Mouse (Mus musculus) forebrain, embryonic 11.5 days (tissue): ENCODE measurements around the gene Fbxl18. TPM values are rescaled to one million over a fixed set of nuclear protein-coding genes. Genes with fewer than 3 reads are reported as not detected.
"Not testable (repeated sequence)": the region's sequence is repeated elsewhere in the genome, so short reads cannot be mapped to it uniquely, and the experiment has no call there.

Experiments used
- ATAC-seq: fragments of 200-750 bp; cut with Nextera tagmentation; replicated peaks from 2 replicates; pipeline ENCODE4 v1.8.0; 2017; ENCODE audit warnings: moderate TSS enrichment; ENCODE audit not compliant: low FRiP score
- DNase-seq: peaks from one replicate; pipeline ENCODE4 v3.0.0-alpha.2; 2017; ENCODE audit warnings: low spot score
- H3K27ac ChIP-seq: fragments of 300-500 bp; sonication (generic); 2 replicates; pipeline ENCODE4 v1.5.1; 2014; ENCODE audit warnings: low read depth, low read length
- H3K27me3 ChIP-seq: fragments of 300-500 bp; sonication (generic); 2 replicates; pipeline ENCODE4 v1.6.1; 2014; ENCODE audit warnings: mild to moderate bottlenecking, low read length, mixed read lengths; ENCODE audit not compliant: control insufficient read depth, insufficient read depth
- H3K36me3 ChIP-seq: fragments of 300-500 bp; sonication (generic); 2 replicates; pipeline ENCODE4 v1.6.1; 2014; ENCODE audit warnings: mild to moderate bottlenecking, low read length, moderate library complexity, mixed read lengths; ENCODE audit not compliant: control insufficient read depth, insufficient read depth
- H3K4me1 ChIP-seq: fragments of 300-500 bp; sonication (generic); replicated peaks from 2 replicates; pipeline ENCODE4 v1.6.1; 2014; ENCODE audit warnings: low read length, mixed read lengths; ENCODE audit not compliant: control insufficient read depth, insufficient read depth
- H3K4me2 ChIP-seq: fragments of 300-500 bp; sonication (generic); 2 replicates; pipeline ENCODE4 v1.6.1; 2014; ENCODE audit warnings: low read depth, mild to moderate bottlenecking, low read length, moderate library complexity, mixed read lengths; ENCODE audit not compliant: severe bottlenecking
- H3K4me3 ChIP-seq: fragments of 300-500 bp; sonication (generic); 2 replicates; pipeline ENCODE4 v1.5.1; 2014; ENCODE audit warnings: low read depth, low read length
- H3K9ac ChIP-seq: fragments of 300-500 bp; sonication (generic); 2 replicates; pipeline ENCODE4 v1.6.1; 2014; ENCODE audit warnings: low read length
- H3K9me3 ChIP-seq: fragments of 300-500 bp; sonication (generic); 2 replicates; pipeline ENCODE4 v1.6.1; 2016; ENCODE audit warnings: low read length, mixed read lengths; ENCODE audit not compliant: control insufficient read depth
- WGBS: fragments of 180-500 bp; shearing (Covaris S2); extraction: QIAGEN DNeasy Blood & Tissue Kit; methylation state at CpG from one replicate; pipeline ENCODE4 v1.1.7; 2014; 5-methylcytosine and 5-hydroxymethylcytosine counted together
- polyA plus RNA-seq: library from polyadenylated mRNA; unstranded; fragments of >200 nt; fragmentation: Nextera tagmentation; extraction: Ambion mirVana; gene quantifications from 2 replicates; pipeline ENCODE4 v1.2.1, GENCODE M21; 2014

Gene Fbxl18
- polyA plus RNA-seq, 1 experiment from 2014 or later = 15.4 TPM

DNA sequence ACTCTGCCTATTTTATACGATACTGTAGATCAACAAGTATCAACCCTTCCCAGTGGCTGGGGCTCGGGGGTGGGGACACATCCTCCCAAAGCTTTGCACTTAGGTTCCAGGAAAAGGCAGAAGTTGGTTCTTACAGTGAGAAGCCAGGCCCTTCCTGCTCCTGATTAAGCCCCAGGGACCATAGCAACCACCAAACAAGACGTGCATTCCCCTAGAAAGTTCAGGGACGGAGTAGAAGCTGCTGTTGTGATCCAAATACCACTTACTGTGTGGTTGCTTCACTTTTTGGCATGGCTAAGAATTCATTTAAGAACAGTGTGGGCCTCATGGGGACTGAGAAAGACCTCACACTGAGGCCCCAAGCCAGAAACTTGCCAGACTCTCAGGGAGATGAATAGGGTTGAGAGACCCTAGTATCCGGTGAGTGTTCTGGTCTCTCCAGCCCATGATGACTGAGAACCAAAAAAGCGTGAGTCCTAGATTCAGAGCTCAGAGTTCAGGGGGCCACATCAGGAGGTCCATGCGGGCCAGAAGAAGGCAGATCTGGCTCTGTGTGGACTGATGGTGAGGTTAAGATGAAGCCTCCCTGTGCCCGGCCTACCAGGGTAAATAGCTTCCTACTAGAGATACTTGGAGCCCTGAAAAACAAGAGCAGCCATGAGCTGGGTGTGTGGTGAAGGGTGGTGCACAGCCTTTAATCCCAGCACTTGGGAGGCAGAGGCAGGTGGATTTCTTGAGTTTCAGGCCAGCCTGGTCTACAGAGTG is 53.7 kb downstream of the Fbxl18 start:
- H3K4me2 ChIP-seq = no peak overlapping the region
- H3K27ac ChIP-seq = no peak overlapping the region
- ATAC-seq (no peak), DNase-seq (no peak)
- H3K4me1 ChIP-seq = no peaks in the 10 kb centered on the region; the same call in 1 of the 2 replicates
- H3K9me3 ChIP-seq = no peaks in the 10 kb centered on the region
- no peak overlapping the region for H3K9ac ChIP-seq
- 83% methylated on average over 8 of the region's 8 CpGs for WGBS
- H3K27me3 ChIP-seq = no peaks in the 10 kb centered on the region
- H3K4me3 ChIP-seq = no peak overlapping the region
- H3K36me3 ChIP-seq = no peaks in the 10 kb centered on the region

DNA sequence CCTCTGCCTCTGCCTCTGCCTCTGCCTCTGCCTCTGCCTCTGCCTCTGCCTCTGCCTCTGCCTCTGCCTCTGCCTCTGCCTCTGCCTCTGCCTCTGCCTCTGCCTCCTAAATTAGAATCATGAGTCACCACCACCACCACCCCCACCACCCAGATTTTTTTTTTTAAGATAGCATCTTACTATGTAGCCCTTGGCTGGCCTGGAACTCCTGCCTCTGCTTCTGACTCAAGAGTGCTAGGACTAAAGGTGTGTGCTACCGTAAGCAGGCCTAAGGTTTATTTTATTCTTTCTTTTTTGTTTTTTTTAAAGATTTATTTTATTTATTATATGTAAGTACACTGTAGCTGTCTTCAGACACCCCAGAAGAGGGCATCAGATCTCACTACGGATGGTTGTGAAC is 57.8 kb downstream of the Fbxl18 start:
- not testable (repeated sequence) for H3K4me1 ChIP-seq, H3K27ac ChIP-seq, H3K4me2 ChIP-seq, ATAC-seq, H3K36me3 ChIP-seq, H3K9ac ChIP-seq, H3K9me3 ChIP-seq, DNase-seq, H3K4me3 ChIP-seq, H3K27me3 ChIP-seq
- 92% methylated on average over 2 of the region's 2 CpGs for WGBS

GRCm38 (mm10) chr5:142836891-142837290 is 58.3 kb downstream of the Fbxl18 start:
- DNase-seq (no peak), ATAC-seq (no peak)
- Histone ChIP-seq H3K9ac (no peak overlapping the region), H3K9me3 (no peaks in the 10 kb centered on the region), H3K36me3 (no peaks in the 10 kb centered on the region), H3K27me3 (no peaks in the 10 kb centered on the region), H3K27ac (no peak overlapping the region), H3K4me3 (no peak overlapping the region), H3K4me1 (no peaks in the 10 kb centered on the region; the same call in 1 of the 2 replicates), H3K4me2 (no peak overlapping the region)
- 76% methylated on average over 6 of the region's 6 CpGs for WGBS

DNA sequence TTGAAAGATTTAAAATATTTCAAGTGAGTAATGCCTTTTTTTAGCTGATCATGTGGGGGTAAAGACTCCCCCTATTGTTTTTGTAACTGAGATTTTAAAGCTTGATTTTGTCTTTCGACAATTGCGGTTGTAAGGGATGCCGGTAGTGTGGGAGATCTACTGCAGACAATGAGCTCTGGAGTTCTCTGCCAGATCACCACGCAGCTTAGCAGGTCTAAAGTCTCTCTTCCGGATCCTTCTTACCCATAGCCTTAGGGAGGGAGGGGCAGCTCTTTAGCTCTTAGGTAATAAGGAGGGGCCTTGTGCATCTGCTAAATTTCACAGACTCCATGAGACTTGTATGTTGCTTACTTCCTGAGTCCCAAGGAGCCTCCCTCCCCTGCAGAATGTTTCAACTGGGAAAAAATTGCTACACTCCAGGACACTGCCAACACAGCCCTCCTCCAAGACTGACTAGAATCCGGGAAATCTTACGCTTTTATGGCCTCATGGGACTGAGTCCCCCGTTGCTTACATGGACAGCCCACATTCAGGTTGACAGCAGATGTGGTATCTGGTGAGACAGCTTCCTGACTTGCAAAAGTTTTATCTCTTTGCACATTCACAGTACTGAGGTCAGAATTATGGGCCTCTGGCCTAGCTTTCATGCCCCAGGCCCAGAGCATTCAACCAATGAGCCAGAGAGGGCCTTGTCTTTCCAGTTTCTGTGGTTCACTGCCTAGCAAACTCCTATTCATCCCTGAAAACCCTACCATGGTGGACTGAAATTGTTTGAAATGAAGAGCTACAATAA is 61.4 kb downstream of the Fbxl18 start:
- Histone ChIP-seq H3K36me3 (no peaks in the 10 kb centered on the region), H3K27ac (no peak overlapping the region), H3K4me3 (no peak overlapping the region), H3K9me3 (no peaks in the 10 kb centered on the region), H3K27me3 (no peaks in the 10 kb centered on the region), H3K4me1 (no peaks in the 10 kb centered on the region), H3K4me2 (no peak overlapping the region), H3K9ac (no peak overlapping the region)
- 77% methylated on average over 8 of the region's 8 CpGs for WGBS
- ATAC-seq (no peak), DNase-seq (no peak)

DNA sequence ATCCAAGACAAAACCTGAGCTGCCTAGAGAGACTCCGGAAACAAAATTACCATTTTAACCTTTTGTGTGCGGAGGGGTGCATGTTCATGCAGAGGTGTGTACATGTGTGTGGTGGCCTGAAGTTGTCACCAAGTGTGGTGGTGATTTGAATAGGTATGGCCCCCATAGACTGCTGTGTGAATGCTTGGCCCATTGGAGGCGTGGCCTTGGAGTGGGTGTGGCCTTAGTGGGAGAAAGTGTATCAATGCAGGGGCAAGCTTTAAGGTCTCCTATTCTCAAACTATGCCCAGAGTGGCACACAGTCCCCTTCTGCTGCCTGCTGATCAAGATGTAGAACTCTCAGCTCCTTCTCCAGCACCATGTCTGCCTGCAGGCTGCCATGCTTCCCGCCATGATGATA is 69.1 kb downstream of the Fbxl18 start:
- no peak overlapping the region for H3K4me3 ChIP-seq
- WGBS = 72% methylated on average over 4 of the region's 4 CpGs
- H3K27me3 ChIP-seq = no peaks in the 10 kb centered on the region
- H3K36me3 ChIP-seq = no peaks in the 10 kb centered on the region
- no peak for ATAC-seq
- H3K9ac ChIP-seq = no peak overlapping the region
- DNase-seq = no peak
- H3K27ac ChIP-seq = no peak overlapping the region
- peaks cover 18% of the 10 kb centered on the region for H3K4me1 ChIP-seq
- H3K4me2 ChIP-seq = no peak overlapping the region
- H3K9me3 ChIP-seq = no peaks in the 10 kb centered on the region

- Histone ChIP-seq H3K9me3 (no peaks in the 10 kb centered on the region), H3K4me2 (no peak overlapping the region), H3K27me3 (no peaks in the 10 kb centered on the region), H3K4me1 (peaks cover 18% of the 10 kb centered on the region), H3K4me3 (no peak overlapping the region), H3K36me3 (no peaks in the 10 kb centered on the region), H3K9ac (no peak overlapping the region), H3K27ac (no peak overlapping the region)
- ATAC-seq = no peak
- DNase-seq = no peak
- 70% methylated on average over 5 of the region's 5 CpGs for WGBS
These were observed 69.6 kb downstream of the Fbxl18 start for GRCm38 (mm10) chr5:142825665-142826064.

DNA sequence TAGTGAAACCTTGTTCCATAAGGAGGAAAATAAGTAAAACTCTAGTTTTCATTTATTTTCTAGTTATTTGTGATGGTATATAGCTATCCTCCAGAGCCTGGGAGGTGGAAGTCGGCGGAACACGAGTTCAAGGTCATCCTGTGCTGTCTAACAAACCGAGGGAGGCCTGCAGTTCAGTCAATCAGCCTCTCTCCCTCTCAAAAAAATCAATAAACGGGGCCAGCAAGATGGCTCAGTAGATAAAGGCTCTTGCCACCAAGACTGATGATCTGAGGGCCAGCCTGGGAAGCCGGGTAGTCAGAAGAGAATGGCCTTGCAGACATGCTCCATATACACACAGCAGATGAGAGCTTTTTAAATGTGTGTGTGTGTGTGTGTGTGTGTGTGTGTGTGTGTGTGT is 71.1 kb downstream of the Fbxl18 start:
- H3K9ac ChIP-seq = peak overlapping the region; percentile 100
- peak overlapping the region; percentile 100 for H3K27ac ChIP-seq
- ATAC-seq (no peak), DNase-seq (no peak)
- 32% methylated on average over 6 of the region's 6 CpGs for WGBS
- H3K9me3 ChIP-seq = no peaks in the 10 kb centered on the region
- H3K4me3 ChIP-seq = peak overlapping the region; percentile 87
- no peaks in the 10 kb centered on the region for H3K27me3 ChIP-seq
- peak overlapping the region; percentile 96 for H3K4me2 ChIP-seq
- no peaks in the 10 kb centered on the region for H3K36me3 ChIP-seq
- peaks cover 18% of the 10 kb centered on the region for H3K4me1 ChIP-seq

DNA sequence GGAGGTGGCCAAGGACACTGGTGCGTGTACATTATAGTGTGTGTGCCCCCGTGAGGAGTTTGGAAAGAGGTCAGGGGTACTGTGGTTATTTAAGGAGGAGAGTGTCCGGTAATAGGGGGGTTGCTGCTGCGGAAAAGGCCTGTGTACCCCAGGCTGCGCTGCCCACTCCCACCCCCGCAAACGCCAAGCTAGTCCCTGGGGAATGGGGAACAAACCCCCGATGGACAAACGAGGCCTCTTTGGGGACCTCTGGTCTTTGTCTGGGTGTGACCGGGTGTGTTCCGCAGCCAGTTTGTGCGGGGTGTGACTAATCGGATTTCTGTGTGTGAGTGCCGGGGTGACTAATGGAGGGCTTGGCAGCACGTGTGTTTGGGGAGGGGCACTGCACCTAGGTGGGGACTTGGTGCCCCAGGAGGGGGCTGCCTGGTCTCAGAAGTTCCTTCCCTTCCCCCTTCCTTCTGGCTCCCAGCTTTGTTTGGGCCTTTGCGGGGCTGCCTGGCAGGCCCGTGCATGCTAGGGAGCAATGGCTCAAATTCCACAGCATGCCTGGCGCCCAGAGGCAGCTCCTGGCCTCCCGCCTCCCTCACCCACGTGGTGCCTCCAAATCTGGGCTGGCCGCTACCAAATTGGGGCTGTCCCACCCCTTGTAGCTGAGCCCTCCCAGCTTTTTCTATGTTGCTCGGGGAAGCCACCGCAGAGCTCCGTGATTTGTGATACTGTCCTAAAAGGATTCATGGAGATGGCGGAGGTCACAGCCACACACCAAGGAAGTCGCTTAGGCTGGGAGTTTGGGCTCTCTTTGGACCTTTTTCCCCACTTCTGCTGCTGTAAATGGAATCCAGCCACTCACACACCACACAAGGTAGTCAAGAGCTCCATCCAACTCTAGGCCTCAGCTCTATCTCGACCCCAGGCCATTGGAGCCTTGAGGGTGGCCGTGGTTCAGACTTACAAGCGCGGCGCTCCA is 71.8 kb downstream of the Fbxl18 start:
- Histone ChIP-seq H3K4me3 (peak overlapping the region; percentile 87), H3K9ac (peak overlapping the region; percentile 100), H3K9me3 (no peaks in the 10 kb centered on the region), H3K36me3 (no peaks in the 10 kb centered on the region), H3K27me3 (no peaks in the 10 kb centered on the region), H3K27ac (peak overlapping the region; percentile 100), H3K4me1 (peaks cover 18% of the 10 kb centered on the region), H3K4me2 (peak overlapping the region; percentile 96)
- whole genome bisulfite sequencing = 4% methylated on average over 31 of the region's 31 CpGs
- ATAC-seq (peak; percentile 57), DNase-seq (peak; percentile 92)
